Mouse (Mus musculus): ENCODE data around the gene Ube2z.

Ube2z gene

DNA sequence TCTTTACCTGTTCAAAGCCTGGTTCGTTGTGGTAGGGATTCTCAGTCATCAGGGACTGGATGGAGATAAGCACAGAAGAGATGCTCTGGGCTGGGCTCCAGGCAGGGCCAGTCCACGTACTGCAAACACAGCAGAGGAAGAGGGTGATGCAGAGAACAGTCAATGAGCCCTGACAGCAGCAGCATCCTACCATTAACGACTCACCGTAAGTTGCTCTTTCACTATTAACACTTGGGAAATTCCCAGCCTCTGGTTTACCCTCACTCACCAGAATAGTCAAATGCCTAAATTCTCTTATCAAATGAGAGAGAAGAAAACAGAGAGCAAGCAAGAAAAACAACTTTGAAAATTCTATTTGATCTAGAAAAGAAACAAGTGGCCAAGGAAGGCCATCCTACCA, 6.9 kb downstream of the Ube2z start:
- no peak for DNase-seq (ENCODE audit: low spot score in 2 of 2)

DNA sequence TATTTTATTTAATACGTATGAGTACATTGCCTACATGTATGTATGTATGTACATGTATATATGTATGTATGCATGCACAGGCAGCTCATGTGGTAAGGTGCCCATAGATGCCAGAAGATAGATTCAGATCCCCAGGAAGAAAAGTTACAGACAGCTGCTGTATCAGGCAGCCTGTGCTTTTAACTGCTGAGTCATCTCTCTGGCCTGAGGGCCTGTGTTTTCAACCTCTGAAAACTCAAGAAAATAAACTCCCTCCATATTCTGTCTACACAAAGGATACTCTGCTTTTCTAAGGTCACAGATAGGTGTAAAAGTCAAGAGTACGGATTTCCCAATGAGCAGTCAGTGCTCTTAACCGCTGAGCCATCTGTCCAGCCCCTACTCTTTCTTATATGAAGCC, 14.3 kb downstream of the Ube2z start:
- DNase-seq (ENCODE audit: low spot score in 2 of 2), result no peak

DNA sequence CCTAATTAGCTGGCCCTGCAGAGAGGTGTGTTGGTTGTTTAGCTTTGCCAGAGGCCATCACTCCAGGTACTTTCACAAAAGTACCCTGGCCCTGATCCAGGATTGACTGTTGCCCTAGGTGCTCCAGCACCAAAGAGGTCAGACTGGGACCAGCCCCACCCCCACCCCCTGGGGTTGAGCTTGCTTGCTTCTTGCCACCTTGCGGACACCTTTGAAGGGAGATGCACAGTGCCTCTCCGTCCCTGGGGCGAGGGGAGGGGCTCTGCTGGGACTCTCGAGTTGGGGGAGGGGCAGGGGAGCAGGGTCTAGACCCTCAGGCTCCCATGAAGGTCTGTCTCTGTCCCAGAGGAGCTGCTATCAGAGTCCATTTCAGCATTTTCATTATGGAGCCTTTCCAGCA, 15.2 kb downstream of the Ube2z start:
- no peak for DNase-seq (ENCODE audit: low spot score in 2 of 2)

GRCm38 (mm10) chr11:96047469-96048373, 17.5 kb downstream of the Ube2z start:
- no peak for DNase-seq (ENCODE audit: low spot score in 2 of 2)

- DNase-seq (ENCODE audit: low spot score in 2 of 2), result no peak
Measured at GRCm38 (mm10) chr11:96046793-96047192, 18.4 kb downstream of the Ube2z start.

GRCm38 (mm10) chr11:96046028-96046427, 19.2 kb downstream of the Ube2z start:
- DNase-seq (ENCODE audit: low spot score in 2 of 2), result no peak

- no peak for DNase-seq (ENCODE audit: low spot score in 2 of 2)
Measured at GRCm38 (mm10) chr11:96044803-96045567, 20.2 kb downstream of the Ube2z start.

DNA sequence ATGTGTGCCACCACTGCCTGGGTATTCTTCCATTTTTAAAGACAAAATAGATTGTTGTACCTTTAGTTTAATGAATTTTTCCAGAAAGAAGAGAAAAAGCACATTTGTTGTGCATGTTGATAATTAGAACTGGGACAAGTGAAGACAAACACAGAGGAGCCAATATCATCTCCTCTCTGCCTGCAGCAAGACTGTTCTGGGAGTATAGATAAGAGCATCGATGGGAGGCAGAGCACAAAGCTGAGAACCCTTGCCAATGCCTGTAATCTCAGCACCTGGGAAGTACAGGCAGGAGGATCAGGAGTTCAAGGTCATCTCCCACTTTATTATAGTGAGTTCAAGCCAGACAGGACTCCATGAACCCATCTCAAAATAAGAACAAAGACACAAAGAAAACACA, 26.6 kb downstream of the Ube2z start:
- no peak for DNase-seq (ENCODE audit: low spot score in 2 of 2)

GRCm38 (mm10) chr11:96037499-96037898, 27.7 kb downstream of the Ube2z start:
- no peak for DNase-seq (ENCODE audit: low spot score in 2 of 2)

DNA sequence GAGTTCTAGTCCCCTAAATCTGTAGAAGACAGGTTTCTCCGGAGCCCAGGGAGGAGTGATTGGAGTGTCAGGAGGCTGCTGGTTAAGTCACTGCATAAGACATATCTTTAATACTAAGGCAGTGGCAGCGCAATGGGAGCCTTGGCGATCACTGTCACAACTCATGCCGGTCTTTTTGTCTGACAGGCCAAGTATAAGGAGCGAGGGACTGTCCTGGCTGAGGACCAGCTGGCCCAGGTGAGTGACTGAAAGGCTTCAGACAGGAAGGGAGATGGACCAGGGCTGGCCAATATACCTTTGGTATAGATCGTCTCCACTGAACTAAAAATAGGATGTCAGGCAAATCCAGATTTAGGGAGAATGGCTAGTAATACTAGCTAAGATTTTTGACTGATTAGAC, 30.1 kb downstream of the Ube2z start:
- no peak for DNase-seq (ENCODE audit: low spot score in 2 of 2)

GRCm38 (mm10) chr11:96034596-96035052, 30.6 kb downstream of the Ube2z start, which contains the start of gene Snf8:
Gene Snf8 (plus strand): TSS chr11:96034885.
- peak; percentile 88 to 92 for DNase-seq (ENCODE audit: low spot score in 2 of 2)

GRCm38 (mm10) chr11:96034116-96034515, 31.1 kb downstream of the Ube2z start:
- DNase-seq (ENCODE audit: low spot score in 2 of 2), result no peak

GRCm38 (mm10) chr11:96033264-96033663, 31.9 kb downstream of the Ube2z start:
- no peak for DNase-seq (ENCODE audit: low spot score in 2 of 2)

DNA sequence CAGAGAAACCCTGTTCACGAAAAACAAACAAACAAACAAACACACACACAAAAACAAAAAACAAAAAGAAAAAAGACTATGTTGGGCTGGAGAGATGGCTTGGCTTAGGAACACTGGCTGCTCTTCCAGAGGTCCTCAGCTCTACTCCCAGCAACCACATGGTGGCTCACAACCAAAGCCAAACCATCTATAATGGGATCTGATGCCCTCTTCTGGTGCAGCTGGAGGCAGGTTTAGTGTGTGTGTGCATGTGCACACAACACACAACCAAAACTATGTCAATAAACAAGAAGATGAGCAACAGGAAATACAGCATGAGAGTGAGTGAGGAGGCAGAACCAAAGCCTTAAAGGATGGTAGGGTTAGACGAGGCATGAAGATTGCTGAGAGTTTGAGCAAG, 33.5 kb downstream of the Ube2z start:
- DNase-seq (ENCODE audit: low spot score in 2 of 2), result no peak

DNA sequence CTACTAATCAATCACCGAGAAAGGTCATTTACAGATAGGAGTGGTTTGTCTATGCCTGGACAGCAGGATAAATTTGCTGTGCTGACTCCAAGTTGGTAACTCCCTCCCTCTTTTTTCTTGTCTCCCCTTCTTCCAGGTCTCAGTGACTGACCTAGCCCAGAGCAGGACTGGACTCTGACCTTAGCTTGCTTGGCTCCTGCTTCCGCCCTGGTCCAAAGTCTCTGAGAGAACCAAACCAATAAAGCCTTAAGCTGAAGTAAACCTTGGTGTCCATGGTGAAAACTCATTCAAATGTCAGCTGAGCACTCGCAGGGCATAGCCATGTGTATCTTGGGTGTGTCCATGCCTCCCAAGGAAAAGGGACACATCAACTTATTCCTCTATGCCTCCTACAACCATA, 34.6 kb downstream of the Ube2z start:
- no peak for DNase-seq (ENCODE audit: low spot score in 2 of 2)

DNA sequence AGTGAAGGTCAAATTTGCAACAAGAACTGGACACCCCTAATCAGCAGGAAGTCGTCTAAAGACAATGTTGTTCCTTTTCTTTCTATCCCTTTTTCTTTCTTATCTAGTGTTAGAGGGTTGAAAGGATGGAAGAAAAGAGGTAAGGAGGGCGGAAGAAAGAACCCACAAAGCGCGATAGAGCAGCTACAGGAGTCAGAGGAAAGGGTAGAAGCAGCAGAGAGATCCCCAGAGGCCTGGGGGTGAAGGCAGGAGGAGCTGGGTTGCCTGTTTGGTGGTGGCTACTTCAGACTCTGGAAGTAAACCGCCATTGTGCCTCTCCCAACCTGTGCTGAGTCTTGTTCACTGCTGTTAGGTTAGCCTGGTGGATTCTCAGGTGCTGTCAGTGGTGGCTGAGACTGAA, 37.1 kb downstream of the Ube2z start:
- no peak for DNase-seq (ENCODE audit: low spot score in 2 of 2)

DNA sequence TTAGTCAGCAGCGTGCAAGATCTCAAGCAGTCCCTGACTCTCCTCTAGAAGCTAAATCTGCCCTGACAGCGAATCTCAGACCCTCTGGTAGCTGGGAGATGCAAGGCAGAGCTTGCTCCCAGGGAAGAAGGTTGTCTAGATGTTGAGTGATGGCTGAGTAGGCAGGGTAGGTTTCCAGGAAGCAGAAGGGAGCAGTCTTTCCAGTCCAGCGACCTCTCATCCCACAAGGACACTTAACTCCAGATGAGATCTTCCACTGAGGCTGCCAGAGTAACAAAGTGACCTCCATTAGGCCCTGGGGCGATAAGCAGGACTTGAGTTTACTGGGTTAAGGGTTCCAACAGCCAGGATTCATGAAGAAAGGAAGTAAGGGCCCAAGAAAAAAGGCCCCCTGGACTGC, 44.6 kb downstream of the Ube2z start:
- no peak for DNase-seq (ENCODE audit: low spot score in 2 of 2)

- no peak for DNase-seq (ENCODE audit: low spot score in 2 of 2)
Measured at GRCm38 (mm10) chr11:96017941-96018351, 47.2 kb downstream of the Ube2z start.

DNA sequence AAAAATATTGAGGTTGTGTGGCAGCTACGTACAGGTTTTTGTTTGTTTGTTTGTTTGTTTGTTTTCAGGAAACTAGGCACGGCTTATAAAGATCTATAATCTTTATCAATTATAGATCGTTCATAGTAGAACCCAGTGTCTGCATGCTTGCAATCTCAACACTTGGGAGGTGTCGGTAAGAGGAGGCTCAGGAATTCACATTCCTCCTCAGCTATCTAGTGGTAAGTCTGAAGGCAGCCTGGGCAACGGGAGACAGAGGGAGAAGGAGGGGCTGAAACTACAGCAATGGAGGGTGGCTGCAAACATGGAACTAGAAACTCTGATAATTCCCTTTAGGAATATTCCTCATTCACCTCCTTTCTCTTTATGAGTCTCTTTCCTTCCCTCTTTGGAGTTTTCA, 49.8 kb downstream of the Ube2z start:
- no peak for DNase-seq (ENCODE audit: low spot score in 2 of 2)

DNA sequence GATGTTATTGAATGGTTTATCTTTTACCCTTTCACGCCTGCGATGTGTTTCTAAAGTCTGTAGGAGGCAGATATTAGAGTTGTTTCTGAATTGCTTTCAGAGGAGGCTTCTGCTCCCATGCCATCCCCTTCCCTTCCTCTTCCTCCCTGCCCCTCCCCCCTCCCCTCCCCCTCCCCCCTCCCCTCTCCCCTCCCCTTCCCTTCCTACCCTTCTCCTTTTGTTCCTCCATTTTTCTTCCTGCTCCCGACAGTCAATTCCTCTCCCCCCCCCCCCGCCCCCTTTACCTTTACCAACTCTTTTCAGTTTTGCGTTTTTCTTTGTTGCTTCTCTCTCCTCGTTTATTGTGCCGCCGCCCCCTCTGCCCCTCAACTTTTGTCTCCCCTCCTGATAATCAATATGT, 53.2 kb downstream of the Ube2z start:
- DNase-seq (ENCODE audit: low spot score in 2 of 2), result no peak

GRCm38 (mm10) chr11:96008827-96009226, 56.4 kb downstream of the Ube2z start:
- no peak for DNase-seq (ENCODE audit: low spot score in 2 of 2)

DNA sequence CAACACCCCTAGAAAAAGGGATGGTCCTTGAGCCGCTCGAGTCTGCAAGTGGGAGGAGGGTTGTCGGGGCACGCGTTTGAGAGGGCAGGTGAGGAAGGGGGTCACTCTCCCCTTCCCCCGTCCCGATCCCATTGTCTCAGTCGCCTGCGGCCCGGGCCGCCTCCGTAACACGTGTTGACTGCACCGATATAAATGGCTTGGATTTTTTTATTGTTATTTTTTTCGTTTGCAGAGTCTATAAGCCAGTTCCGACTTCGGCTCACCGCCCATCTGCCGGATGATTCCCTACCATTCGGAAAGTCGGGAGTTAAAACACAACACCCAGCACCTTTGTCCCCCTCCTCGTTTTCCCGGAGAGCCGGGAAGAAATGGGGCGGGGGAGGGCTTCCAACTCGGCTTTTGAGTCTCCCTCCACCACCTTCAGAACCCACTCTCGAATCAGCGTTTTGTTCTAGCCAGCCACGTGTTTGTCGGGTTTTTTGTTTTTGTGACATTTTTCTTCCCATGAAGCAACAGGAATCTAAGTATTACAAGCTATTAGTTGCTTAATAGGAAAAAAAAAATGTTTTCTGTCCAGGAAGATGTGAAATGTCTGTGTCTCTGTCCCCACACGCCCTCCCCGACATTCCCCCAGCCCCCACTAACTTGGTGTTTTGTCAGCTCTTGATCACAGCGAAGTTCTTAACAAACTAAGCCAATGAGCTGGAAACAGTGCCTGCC, 57.5 kb downstream of the Ube2z start:
- DNase-seq (ENCODE audit: low spot score in 2 of 2), result no peak
